Mouse (Mus musculus): ENCODE measurements around the gene Fig4. TPM values are rescaled to one million over a fixed set of nuclear protein-coding genes. Genes with fewer than 3 reads are reported as not detected.

Gene Fig4
- polyA plus RNA-seq, 1 experiment from 2014 or later: 20.4 TPM

DNA sequence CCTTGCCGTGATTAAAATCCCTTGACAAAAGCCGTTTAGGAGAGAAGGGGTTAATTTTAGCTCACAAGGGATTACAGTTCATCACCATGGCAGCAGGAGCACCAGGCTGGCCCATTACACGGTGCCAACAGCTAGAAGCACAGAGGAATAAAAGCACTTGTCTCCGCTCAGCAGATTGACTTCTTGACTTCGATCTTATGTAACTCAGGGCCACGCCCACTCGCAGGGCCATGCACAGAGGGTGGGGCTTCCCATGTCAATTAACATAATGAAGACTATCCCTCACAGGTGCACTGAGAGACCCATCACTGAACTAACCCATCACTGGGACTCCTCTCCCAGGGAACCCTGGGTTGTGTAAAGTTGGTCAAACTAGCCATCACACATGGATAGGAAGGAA, 7.9 kb downstream of the Fig4 start:
- no peak overlapping the region for H3K9ac ChIP-seq (ENCODE audit: low read length)
- no peak overlapping the region for H3K4me3 ChIP-seq (ENCODE audit: low read depth, low read length)
- no peaks in the 10 kb centered on the region for H3K9me3 ChIP-seq (ENCODE audit: control insufficient read depth, low read length)
- ATAC-seq (replicated peaks; ENCODE audit: low FRiP score, low TSS enrichment, low read depth) (no peak), DNase-seq (ENCODE audit: low spot score) (no peak)
- no peaks in the 10 kb centered on the region for H3K27me3 ChIP-seq (replicated peaks; ENCODE audit: control insufficient read depth, insufficient read depth, low read length)
- no peak overlapping the region for H3K27ac ChIP-seq (ENCODE audit: low read depth)
- no peaks in the 10 kb centered on the region for H3K36me3 ChIP-seq (ENCODE audit: control insufficient read depth, insufficient read depth, low read length)
- peaks cover 21% of the 10 kb centered on the region for H3K4me1 ChIP-seq (replicated peaks; ENCODE audit: control insufficient read depth, insufficient read depth, low read length)
- no peak overlapping the region for H3K4me2 ChIP-seq (ENCODE audit: low read length)
- 49% methylated on average over 7 of the region's 7 CpGs for WGBS

DNA sequence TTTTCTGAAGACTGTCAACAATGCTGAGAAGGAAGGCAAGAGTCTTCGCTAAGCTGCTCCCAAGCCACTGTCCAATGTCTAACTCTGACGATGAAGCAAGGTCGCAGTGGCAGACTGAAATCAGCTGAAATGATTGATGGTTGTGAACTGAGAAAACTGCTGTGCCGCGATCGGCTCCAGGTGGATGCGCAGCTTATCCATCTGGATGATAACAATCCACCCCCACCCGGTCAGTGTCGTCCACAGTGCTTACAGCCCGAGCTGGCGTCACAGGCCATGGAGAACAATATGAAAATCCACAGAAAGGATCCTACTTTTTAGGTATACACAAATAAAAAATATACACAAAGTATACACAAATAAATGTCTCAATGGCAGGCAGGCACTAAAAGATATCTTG, 8.3 kb downstream of the Fig4 start:
- H3K9me3 ChIP-seq (ENCODE audit: control insufficient read depth, low read length): no peaks in the 10 kb centered on the region
- ATAC-seq (replicated peaks; ENCODE audit: low FRiP score, low TSS enrichment, low read depth): no peak
- H3K27ac ChIP-seq (ENCODE audit: low read depth): no peak overlapping the region
- H3K4me1 ChIP-seq (replicated peaks; ENCODE audit: control insufficient read depth, insufficient read depth, low read length): peaks cover 21% of the 10 kb centered on the region
- H3K36me3 ChIP-seq (ENCODE audit: control insufficient read depth, insufficient read depth, low read length): no peaks in the 10 kb centered on the region
- H3K27me3 ChIP-seq (replicated peaks; ENCODE audit: control insufficient read depth, insufficient read depth, low read length): no peaks in the 10 kb centered on the region
- H3K4me2 ChIP-seq (ENCODE audit: low read length): no peak overlapping the region
- DNase-seq (ENCODE audit: low spot score): no peak
- H3K9ac ChIP-seq (ENCODE audit: low read length): no peak overlapping the region
- 58% methylated on average over 11 of the region's 11 CpGs for whole genome bisulfite sequencing
- H3K4me3 ChIP-seq (ENCODE audit: low read depth, low read length): no peak overlapping the region

DNA sequence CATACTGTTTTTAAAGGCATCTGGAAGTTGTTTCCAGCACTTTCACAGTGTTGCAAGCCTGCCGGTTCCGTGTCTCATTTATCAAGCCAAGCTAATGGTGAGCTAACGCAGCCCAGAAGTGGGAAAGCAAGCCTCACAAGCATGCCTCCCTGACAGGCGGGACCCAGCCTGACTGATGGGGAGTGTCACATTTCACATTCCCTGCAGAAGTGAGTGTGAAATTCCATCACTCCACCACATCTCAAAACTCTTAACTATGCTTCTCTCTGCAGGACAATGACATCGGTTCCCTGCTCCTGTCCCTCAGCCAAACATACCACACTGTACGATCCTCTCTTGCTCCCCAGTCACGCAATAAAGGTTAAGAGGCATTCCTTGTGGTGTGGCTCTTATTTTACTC, 10.0 kb downstream of the Fig4 start:
- Histone ChIP-seq H3K27ac (ENCODE audit: low read depth) (peak overlapping the region; percentile 51), H3K9me3 (ENCODE audit: control insufficient read depth, low read length) (no peaks in the 10 kb centered on the region), H3K9ac (ENCODE audit: low read length) (no peak overlapping the region), H3K4me3 (ENCODE audit: low read depth, low read length) (no peak overlapping the region), H3K36me3 (ENCODE audit: control insufficient read depth, insufficient read depth, low read length) (no peaks in the 10 kb centered on the region), H3K4me2 (ENCODE audit: low read length) (peak overlapping the region; percentile 40), H3K27me3 (replicated peaks; ENCODE audit: control insufficient read depth, insufficient read depth, low read length) (no peaks in the 10 kb centered on the region), H3K4me1 (replicated peaks; ENCODE audit: control insufficient read depth, insufficient read depth, low read length) (peaks cover 25% of the 10 kb centered on the region)
- ATAC-seq (replicated peaks; ENCODE audit: low FRiP score, low TSS enrichment, low read depth): peak; percentile 65; the same call in 1 of the 2 replicates
- WGBS: 9% methylated on average over 7 of the region's 7 CpGs
- DNase-seq (ENCODE audit: low spot score): peak; percentile 75

DNA sequence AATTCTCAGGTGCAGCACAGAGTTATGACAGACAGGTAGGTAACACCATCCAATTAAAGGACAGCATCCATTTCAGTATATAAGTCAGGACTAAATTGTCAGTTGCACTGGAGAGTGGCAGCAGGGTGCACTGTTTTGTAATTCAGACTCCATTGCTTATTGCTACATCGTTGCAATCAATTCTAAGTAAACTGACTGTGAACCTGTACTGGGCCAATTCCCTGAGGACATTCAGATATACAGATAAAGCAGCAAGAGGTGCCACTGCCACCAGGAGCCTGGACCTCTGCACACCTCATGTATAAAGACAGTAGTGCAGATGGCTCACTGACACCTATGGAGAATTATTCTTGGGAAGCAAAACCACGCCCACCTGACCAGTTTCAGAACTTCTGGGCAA, 12.0 kb downstream of the Fig4 start:
- Histone ChIP-seq H3K9ac (ENCODE audit: low read length) (no peak overlapping the region), H3K4me3 (ENCODE audit: low read depth, low read length) (no peak overlapping the region), H3K27me3 (replicated peaks; ENCODE audit: control insufficient read depth, insufficient read depth, low read length) (no peaks in the 10 kb centered on the region), H3K9me3 (ENCODE audit: control insufficient read depth, low read length) (no peaks in the 10 kb centered on the region), H3K36me3 (ENCODE audit: control insufficient read depth, insufficient read depth, low read length) (no peaks in the 10 kb centered on the region), H3K4me1 (replicated peaks; ENCODE audit: control insufficient read depth, insufficient read depth, low read length) (peaks cover 25% of the 10 kb centered on the region), H3K27ac (ENCODE audit: low read depth) (no peak overlapping the region), H3K4me2 (ENCODE audit: low read length) (no peak overlapping the region)
- ATAC-seq (replicated peaks; ENCODE audit: low FRiP score, low TSS enrichment, low read depth) (no peak), DNase-seq (ENCODE audit: low spot score) (no peak)
- 76% methylated on average over 2 of the region's 2 CpGs for WGBS

DNA sequence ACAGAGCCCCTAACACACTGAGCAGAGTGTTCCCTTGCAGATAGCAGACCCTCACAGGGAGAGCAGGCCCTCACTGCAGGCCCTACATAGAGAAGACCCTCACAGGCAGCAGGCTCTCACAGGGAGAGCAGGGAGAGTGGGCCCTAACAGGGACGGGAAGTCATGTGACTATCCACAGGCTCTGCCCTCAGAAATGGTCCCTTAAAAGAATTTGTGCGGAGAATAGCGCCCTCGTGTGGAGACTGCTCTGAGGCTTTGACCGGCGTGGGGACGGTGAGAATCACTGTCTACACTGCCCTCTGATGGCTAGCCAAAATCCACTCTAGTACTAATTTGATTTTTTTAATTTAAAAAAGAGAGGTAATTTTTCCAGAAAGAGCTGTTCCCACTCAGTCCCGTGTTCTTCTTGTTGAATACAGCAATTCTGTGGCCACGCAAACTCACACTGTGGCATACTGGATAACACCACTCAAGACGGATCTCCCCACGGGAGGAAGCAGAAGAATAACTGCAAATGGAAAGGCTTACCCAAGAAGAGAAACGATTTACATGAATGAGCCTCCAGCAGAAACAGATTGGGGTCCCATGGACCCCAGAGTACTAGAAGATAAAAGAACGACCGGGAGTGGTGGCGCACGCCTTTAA, 14.2 kb downstream of the Fig4 start:
- DNase-seq (ENCODE audit: low spot score): peak; percentile 97
- Histone ChIP-seq H3K9me3 (ENCODE audit: control insufficient read depth, low read length) (no peaks in the 10 kb centered on the region), H3K4me3 (ENCODE audit: low read depth, low read length) (no peak overlapping the region), H3K27ac (ENCODE audit: low read depth) (no peak overlapping the region), H3K27me3 (replicated peaks; ENCODE audit: control insufficient read depth, insufficient read depth, low read length) (no peaks in the 10 kb centered on the region), H3K4me1 (replicated peaks; ENCODE audit: control insufficient read depth, insufficient read depth, low read length) (peaks cover 22% of the 10 kb centered on the region), H3K36me3 (ENCODE audit: control insufficient read depth, insufficient read depth, low read length) (no peaks in the 10 kb centered on the region), H3K4me2 (ENCODE audit: low read length) (no peak overlapping the region), H3K9ac (ENCODE audit: low read length) (no peak overlapping the region)
- WGBS: 40% methylated on average over 16 of the region's 16 CpGs
- peak; percentile 77 for ATAC-seq (replicated peaks; ENCODE audit: low FRiP score, low TSS enrichment, low read depth)

DNA sequence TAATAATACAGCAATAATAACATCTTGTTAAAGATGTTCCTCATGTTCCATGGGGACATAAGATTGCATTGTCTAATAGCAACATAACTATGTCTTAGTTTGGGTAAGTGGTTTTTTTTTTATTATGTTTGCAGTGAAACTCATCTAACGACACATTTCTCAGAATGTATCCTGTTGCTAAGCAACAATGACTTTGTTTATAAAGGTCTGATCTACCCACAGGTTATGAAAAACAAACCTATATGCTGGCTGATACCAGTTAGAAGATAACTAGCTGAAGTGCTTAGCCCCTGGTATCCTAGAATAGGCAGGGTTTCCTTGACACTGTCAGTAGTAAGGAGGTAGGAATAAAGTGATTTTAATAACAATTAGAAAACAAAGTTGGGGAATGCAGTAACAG, 15.0 kb downstream of the Fig4 start:
- no peak overlapping the region for H3K4me3 ChIP-seq (ENCODE audit: low read depth, low read length)
- peaks cover 16% of the 10 kb centered on the region for H3K4me1 ChIP-seq (replicated peaks; ENCODE audit: control insufficient read depth, insufficient read depth, low read length)
- H3K4me2 ChIP-seq (ENCODE audit: low read length): no peak overlapping the region
- WGBS: 36% methylated on average over 1 of the region's 1 CpGs
- ATAC-seq (replicated peaks; ENCODE audit: low FRiP score, low TSS enrichment, low read depth): no peak
- no peaks in the 10 kb centered on the region for H3K9me3 ChIP-seq (ENCODE audit: control insufficient read depth, low read length)
- H3K36me3 ChIP-seq (ENCODE audit: control insufficient read depth, insufficient read depth, low read length): no peaks in the 10 kb centered on the region
- no peak overlapping the region for H3K9ac ChIP-seq (ENCODE audit: low read length)
- H3K27ac ChIP-seq (ENCODE audit: low read depth): no peak overlapping the region
- DNase-seq (ENCODE audit: low spot score): no peak
- no peaks in the 10 kb centered on the region for H3K27me3 ChIP-seq (replicated peaks; ENCODE audit: control insufficient read depth, insufficient read depth, low read length)

DNA sequence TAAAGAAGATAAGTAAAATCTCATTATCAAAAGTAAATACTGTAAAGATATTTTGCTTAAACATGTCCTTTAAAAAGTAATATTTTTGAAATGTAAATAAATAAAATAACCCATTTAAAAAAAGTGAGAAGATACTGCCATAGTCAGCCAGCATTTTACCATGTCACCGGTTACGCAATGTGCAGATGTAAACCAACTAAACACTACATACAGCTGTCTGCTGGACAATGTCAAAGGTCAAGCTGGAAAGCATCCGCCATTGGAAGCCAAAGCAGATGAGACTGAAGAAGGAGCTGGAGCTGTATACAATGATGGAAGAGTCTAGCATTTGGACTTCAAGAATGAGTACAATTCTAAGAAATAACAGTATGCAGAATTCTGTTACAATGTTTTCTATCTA, 15.4 kb downstream of the Fig4 start:
- peaks cover 11% of the 10 kb centered on the region; the same call in 1 of the 2 replicates for H3K4me1 ChIP-seq (replicated peaks; ENCODE audit: control insufficient read depth, insufficient read depth, low read length)
- H3K27ac ChIP-seq (ENCODE audit: low read depth): no peak overlapping the region
- H3K4me3 ChIP-seq (ENCODE audit: low read depth, low read length): no peak overlapping the region
- no peaks in the 10 kb centered on the region for H3K27me3 ChIP-seq (replicated peaks; ENCODE audit: control insufficient read depth, insufficient read depth, low read length)
- no peak overlapping the region for H3K9ac ChIP-seq (ENCODE audit: low read length)
- DNase-seq (ENCODE audit: low spot score) (no peak), ATAC-seq (replicated peaks; ENCODE audit: low FRiP score, low TSS enrichment, low read depth) (no peak)
- H3K9me3 ChIP-seq (ENCODE audit: control insufficient read depth, low read length): no peaks in the 10 kb centered on the region
- WGBS: 64% methylated on average over 3 of the region's 3 CpGs
- no peaks in the 10 kb centered on the region for H3K36me3 ChIP-seq (ENCODE audit: control insufficient read depth, insufficient read depth, low read length)
- H3K4me2 ChIP-seq (ENCODE audit: low read length): no peak overlapping the region

DNA sequence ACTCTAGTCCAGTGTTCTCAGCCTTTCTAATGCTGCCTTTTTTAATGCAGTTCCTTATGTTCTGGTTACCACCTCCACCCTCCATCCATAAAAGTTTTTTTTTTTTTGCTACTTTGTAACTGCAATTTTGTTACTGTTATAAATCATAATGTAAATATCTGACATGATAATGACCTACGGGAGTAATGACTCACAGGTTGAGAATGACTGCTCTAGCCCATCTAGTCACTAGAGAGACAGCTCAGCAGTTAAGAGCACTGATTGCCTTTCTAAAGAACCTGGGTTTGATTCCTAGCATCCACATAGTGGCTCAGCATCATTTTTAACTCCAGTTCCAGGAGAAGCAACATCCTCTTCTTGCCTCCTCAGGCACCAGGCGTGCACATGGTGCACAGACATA, 21.0 kb downstream of the Fig4 start:
- ATAC-seq (replicated peaks; ENCODE audit: low FRiP score, low TSS enrichment, low read depth): no peak
- 62% methylated on average over 2 of the region's 2 CpGs for WGBS

DNA sequence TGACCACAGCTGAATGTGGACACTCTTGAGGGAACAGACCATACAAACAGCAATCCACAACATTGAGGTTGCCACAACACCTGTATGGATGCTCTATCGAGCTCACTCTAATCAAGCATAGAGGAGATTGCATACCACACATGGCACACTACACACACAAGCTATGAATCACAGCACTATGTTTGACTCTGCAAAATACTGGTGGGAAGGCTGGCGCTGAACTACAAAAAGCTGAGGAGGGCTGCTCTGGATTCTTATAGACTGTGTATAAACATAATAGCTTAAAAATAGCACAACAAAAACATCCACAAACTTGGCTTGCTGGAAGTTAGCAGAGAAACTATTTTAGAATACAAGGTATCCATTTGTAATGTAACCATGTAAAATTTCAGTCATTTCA, 22.3 kb downstream of the Fig4 start:
- Histone ChIP-seq H3K9me3 (ENCODE audit: control insufficient read depth, low read length) (no peaks in the 10 kb centered on the region), H3K9ac (ENCODE audit: low read length) (no peak overlapping the region), H3K4me1 (replicated peaks; ENCODE audit: control insufficient read depth, insufficient read depth, low read length) (no peaks in the 10 kb centered on the region; the same call in 1 of the 2 replicates), H3K4me2 (ENCODE audit: low read length) (no peak overlapping the region), H3K27me3 (replicated peaks; ENCODE audit: control insufficient read depth, insufficient read depth, low read length) (no peaks in the 10 kb centered on the region), H3K27ac (ENCODE audit: low read depth) (no peak overlapping the region), H3K36me3 (ENCODE audit: control insufficient read depth, insufficient read depth, low read length) (0 out of 2 replicates have a peak, but pooled peaks cover 7% of the 10 kb centered on the region), H3K4me3 (ENCODE audit: low read depth, low read length) (no peak overlapping the region)
- no peak for DNase-seq (ENCODE audit: low spot score)
- ATAC-seq (replicated peaks; ENCODE audit: low FRiP score, low TSS enrichment, low read depth): no peak
- 78% methylated on average over 2 of the region's 2 CpGs for WGBS

More for the DNA sequence above, 21.0 kb downstream of the Fig4 start:
- 0 out of 2 replicates have a peak, but pooled peaks cover 1% of the 10 kb centered on the region for H3K36me3 ChIP-seq (ENCODE audit: control insufficient read depth, insufficient read depth, low read length)
- no peak overlapping the region for H3K4me2 ChIP-seq (ENCODE audit: low read length)
- no peaks in the 10 kb centered on the region for H3K9me3 ChIP-seq (ENCODE audit: control insufficient read depth, low read length)
- H3K9ac ChIP-seq (ENCODE audit: low read length): no peak overlapping the region
- no peak for DNase-seq (ENCODE audit: low spot score)
- no peaks in the 10 kb centered on the region for H3K27me3 ChIP-seq (replicated peaks; ENCODE audit: control insufficient read depth, insufficient read depth, low read length)
- H3K4me1 ChIP-seq (replicated peaks; ENCODE audit: control insufficient read depth, insufficient read depth, low read length): no peaks in the 10 kb centered on the region; the same call in 1 of the 2 replicates
- no peak overlapping the region for H3K27ac ChIP-seq (ENCODE audit: low read depth)
- no peak overlapping the region for H3K4me3 ChIP-seq (ENCODE audit: low read depth, low read length)
